Mouse (Mus musculus): ENCODE data around the gene Podxl. TPM values are rescaled to one million over a fixed set of nuclear protein-coding genes. Genes with fewer than 3 reads are reported as not detected.

Gene Podxl
- polyA plus RNA-seq, 1 experiment from 2014 or later: not detected

- Histone ChIP-seq H3K4me3 (ENCODE audit: inconsistent target) (no peak overlapping the region), H3K36me3 (ENCODE audit: inconsistent target) (peaks cover 25% of the 10 kb centered on the region), H3K27ac (no peak overlapping the region), H3K79me2 (ENCODE audit: inconsistent target) (no peaks in the 10 kb centered on the region)
- WGBS (ENCODE audit: missing documents): 97% methylated on average over 7 of the region's 7 CpGs
Observed at GRCm38 (mm10) chr6:31489950-31490349, 73.8 kb downstream of the Podxl start.

- H3K79me2 ChIP-seq (ENCODE audit: inconsistent target): no peaks in the 10 kb centered on the region
- peaks cover 27% of the 10 kb centered on the region for H3K36me3 ChIP-seq (ENCODE audit: inconsistent target)
- no peak overlapping the region for H3K4me3 ChIP-seq (ENCODE audit: inconsistent target)
- H3K27ac ChIP-seq: no peak overlapping the region
- 88% methylated on average over 2 of the region's 2 CpGs for WGBS (ENCODE audit: missing documents)
Observed at GRCm38 (mm10) chr6:31486601-31487000, 77.2 kb downstream of the Podxl start.

DNA sequence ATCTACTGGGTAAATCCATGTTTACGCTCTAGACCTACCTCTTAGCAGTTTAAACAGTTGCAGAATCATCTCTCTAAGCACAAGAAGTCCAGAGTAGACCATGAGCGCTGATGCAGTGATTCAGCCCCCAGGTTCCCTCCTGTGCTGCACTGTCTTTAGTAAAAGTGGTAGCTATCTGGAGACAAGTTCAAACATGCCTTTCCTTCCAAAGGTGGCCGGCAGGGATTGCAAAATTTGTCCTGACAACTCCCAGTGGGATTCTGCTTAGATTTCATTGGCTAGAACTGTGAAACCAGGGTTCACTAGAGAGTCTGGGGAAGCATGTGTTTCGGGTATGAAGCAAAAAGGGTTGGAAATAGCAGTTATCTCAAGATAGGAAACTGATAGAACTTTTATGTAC, 83.8 kb downstream of the Podxl start:
- Histone ChIP-seq H3K36me3 (ENCODE audit: inconsistent target) (peaks cover 31% of the 10 kb centered on the region), H3K27ac (no peak overlapping the region), H3K79me2 (ENCODE audit: inconsistent target) (no peaks in the 10 kb centered on the region), H3K4me3 (ENCODE audit: inconsistent target) (no peak overlapping the region)
- 98% methylated on average over 4 of the region's 4 CpGs for WGBS (ENCODE audit: missing documents)

- Histone ChIP-seq H3K27ac (no peak overlapping the region), H3K36me3 (ENCODE audit: inconsistent target) (peaks cover 46% of the 10 kb centered on the region), H3K4me3 (ENCODE audit: inconsistent target) (no peak overlapping the region), H3K79me2 (ENCODE audit: inconsistent target) (no peaks in the 10 kb centered on the region)
- WGBS (ENCODE audit: missing documents): 88% methylated on average over 4 of the region's 4 CpGs
Observed at GRCm38 (mm10) chr6:31478221-31478620, 85.6 kb downstream of the Podxl start.

Other genes starting within 250 kb of the Podxl start
- gene Mkln1, start 165.2 kb downstream of the Podxl start, polyA plus RNA-seq (2018): 118 to 145 TPM (median 136 TPM) in 3 replicates